Mouse (Mus musculus) cerebellum, postnatal 25 days (tissue): ENCODE data around the gene Lsm12.
"Not testable (repeated sequence)": the region's sequence is repeated elsewhere in the genome, so short reads cannot be mapped to it uniquely, and the experiment has no call there.

Experiments
- DNase-seq, 2 experiments: peaks; one replicate each; pipeline ENCODE4 v3.0.0; 2021; ENCODE audit warnings: mixed read lengths in 2 of 2

Lsm12 gene

DNA sequence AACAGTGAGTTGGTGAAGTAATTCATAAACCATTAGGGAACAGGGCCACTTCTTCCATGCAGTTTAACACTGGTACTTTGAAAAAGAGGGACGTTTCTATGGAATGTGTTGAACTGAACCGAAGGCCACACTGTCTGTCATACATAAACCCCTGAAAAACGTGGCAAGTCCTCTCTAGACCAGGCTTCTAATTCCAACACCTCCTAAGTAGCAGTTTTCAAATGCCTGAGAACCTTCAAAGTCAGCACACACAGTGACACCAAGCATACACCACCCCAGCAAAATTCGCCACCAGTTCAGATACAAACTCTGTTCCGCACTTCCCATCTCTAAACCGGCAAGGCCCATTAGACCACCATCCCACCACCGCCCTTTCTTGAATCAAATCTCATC is 847 bp downstream of the Lsm12 start:
- DNase-seq = no peak

DNA sequence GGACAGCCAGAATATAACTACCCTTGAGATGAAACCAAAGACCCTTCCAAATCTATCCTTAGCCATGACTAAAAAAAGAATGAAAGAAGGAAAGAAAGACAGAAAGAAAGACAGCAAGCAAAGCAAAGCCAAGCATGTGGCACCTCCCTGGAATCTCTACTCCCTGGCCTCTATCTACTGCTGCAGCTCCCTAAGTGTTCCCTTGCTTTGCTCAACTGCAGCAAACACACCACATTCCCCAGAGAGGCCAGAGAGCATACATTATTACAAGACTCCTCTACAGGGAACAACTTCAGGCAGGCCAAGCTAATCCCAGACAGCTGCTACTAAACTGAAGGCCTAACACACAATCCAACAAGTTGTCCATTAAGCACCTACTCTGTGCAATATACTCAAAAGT is 5.3 kb downstream of the Lsm12 start:
- no peak for DNase-seq

DNA sequence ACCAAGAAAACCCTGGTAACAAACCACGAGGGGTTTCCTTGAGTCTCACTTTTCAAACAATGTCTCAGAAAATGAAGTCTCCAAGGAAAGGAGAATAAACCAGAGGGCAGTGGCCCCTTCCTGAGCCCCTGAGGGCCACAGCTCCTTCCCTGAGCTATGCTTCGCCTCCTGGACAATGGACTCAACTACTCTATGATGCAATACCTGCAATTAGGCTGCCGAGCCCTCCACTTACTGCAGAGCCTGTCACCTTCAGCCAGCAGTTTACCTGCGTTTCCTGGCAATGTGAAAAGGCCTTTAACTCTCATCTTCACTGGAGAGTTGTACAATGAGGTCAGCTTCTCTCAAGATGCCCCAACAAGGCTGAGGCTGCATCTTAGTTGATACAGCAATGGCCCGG is 16.4 kb downstream of the Lsm12 start:
- DNase-seq = no peak

DNA sequence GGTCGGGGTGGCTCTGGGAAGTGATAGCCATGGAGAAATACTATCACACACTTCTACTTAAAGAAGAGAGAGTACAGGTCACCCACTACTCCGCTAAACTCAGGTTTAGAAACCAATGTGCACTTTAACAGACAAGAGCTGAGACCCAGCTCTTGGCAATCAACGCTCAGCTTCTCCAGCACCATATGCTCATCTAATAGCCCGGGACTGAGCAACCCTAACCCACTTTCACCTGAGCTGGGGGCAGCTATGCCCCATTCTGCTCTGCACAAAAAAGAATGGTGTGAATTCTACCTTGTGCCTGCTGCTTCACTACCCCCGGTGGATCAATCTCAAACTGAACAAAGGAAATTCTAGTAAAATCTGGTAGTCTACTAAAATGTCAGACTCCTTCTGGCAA is 17.6 kb downstream of the Lsm12 start:
- DNase-seq = peak; percentile 52 to 55

DNA sequence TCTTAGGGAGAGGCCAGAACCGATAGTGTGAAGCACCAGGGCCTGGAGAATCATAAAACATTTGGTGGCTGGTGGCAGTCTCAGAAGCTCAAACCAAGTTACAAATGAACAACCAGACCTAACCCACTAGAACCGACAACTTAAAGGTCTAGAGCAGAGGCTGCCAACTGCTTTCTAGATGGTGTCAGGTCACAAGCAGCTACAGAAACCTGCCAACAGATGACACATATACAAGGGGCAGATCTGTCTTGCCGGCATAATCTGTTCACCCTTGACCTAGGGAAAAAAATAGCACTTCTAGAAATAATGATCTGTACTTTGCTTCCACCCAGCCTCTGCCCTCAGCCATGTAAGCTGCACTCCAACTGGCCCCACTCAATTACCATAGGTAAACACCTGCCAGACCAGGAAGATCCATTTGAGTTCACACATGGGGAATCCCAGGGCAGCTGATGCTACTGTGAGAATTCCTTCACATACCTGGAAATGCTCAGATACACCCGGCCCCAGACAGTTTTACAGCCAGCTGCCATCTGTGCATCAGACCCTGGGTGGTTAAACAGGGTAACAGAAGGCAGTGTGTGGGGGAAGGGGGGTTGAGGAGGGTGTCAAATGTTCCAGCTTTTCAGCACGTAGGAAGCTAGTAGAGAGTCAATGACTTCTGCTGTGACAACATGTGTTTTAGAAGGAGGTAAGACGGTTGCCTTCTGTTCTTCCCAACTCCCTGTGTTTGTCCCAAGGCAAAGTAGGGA is 18.9 kb downstream of the Lsm12 start:
- peak; percentile 71 to 81 for DNase-seq

DNA sequence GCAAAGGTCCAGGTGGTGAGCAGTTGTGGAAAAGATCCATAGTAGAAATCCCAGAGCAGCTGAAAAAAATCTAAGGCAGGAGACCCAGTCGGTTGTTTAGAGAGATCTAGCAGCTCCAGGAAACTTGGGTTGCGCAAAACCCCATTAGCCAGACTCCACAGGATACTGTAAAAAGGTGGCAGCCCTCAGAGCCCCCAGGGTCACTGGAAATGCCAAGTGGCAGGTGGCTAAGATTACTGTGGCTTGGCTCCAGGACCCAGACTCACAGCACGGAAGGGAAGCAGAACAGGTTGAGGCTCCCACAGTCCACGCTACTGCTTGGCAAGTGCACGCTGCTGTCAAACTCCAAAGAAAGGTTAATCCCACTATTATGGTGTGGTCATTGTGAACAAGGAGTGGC is 25.3 kb downstream of the Lsm12 start:
- peak; percentile 88 to 89 for DNase-seq

DNA sequence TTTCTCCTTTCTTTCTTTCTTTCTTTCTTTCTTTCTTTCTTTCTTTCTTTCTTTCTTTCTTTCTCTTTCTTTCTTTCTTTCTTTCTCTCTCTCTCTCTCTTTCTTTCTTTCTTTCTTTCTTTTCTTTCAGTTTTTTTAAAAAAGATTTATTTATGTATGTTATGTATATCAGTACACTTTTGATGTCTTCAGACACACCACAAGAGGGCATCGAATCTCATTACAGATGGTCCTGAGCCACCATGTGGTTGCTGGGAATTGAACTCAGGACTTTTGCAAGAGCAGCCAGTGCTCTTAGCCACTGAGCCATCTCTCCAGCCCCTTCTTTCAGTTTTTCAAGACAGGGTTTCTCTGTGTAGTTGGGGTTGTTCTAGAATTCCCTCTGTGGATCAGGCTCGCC is 27.1 kb downstream of the Lsm12 start:
- not testable (repeated sequence) for DNase-seq

DNA sequence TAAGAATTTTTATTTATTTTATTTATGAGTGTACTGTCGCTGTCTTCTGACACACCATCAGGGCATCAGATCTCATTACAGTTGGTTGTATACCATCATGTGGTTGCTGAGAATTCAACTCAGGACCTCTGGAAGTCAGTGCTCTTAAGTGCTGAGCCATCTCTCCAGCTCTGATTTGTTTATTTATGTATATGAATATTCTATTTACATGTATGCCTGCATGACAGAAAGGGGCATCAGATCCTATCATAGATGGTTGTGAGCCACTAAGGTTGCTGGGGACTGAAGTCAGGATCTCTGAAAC is 28.4 kb downstream of the Lsm12 start:
- DNase-seq = no peak

DNA sequence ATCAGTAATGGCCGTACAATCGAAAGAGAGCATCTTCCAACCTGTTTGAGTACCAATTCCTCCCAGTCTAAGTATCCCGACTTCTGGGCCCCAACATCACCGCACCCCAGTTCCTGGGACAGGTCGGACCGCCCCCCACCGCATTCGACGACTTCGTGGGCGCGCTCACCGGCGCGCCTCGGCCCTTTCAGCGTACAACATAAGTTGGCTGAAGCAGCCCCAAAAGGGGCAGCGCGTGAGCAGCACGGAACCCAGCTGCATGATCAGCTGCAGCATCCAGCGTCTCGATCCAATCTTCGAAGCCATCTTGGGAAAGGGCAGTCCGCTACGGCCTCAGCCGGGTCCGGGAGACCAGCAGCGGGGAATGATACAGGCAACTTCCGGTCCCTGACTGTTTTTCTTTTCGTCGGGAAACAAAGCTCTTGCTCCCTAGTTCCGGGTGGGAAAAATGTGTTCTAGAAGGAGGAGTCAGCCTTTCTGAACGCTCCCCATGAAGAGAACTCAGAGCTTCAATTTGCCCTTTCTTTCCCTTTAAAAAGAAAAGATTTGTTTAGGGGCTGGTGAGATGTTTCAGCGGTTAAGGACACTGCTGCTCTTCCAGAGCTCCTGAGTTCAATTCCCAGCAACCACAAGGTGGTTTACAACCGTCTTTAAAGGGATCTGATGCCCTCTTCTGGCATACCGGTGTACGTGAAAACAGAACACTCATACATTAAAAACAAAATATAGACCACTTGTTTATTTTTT is 28.9 kb downstream of the Lsm12 start, which contains the start of gene Tmem101:
TSS of gene Tmem101 (minus strand) at position 366 of the 747 bp plus-strand sequence.
- peak; percentile 89 to 90 for DNase-seq

DNA sequence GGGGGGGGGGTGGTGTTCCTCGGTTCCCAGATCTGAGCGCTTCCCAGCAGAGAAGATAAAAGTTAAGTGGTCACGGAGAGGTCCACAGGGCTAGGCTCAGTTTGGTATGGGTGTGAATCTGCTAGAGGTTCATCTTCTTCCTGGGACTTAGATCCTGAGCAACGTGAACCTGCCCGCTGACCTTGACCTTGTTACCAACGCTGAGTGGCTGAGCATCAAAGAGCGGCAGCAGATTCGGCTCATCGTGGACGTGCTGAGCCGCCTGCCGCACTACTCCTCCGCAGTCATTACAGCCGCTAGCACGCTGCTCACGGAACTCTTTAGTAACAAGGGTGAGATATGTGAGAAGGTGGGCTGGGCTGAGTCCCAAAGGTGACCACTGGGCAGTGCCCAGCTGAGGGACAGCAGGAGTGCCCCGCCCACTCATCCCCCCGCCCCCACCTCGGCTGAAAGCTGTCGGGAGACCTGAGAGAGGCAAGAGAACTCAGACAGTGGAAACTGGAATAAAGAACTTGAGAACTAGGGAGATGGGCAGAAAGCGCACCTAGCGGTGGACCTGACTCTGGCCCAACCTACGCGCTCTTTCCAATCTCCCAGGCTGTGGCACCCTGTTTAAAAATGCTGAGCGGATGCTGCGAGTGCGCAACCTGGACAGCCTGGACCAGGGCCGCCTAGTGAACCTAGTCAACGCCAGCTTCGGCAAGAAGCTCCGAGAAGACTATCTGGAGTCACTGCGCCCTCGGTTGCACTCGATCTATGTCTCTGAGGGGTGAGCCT is 37.7 kb downstream of the Lsm12 start:
- DNase-seq = no peak

DNA sequence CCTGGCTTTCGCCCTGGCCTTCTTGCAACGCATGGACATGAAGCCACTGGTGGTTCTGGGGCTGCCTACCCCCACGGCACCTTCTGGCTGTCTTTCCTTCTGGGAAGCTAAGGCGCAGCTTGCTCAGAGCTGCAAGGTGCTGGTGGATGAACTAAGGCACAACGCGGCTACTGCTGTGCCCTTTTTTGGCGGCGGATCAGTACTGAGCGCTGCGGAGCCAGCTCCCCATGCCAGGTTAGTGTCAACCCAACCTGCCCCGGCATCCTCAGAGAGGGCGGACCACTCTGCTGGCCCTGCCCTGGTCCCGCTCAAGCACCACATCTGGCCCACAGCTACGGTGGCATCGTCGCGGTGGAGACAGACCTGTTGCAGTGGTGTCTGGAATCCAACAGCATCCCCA is 38.6 kb downstream of the Lsm12 start:
- no peak for DNase-seq

DNA sequence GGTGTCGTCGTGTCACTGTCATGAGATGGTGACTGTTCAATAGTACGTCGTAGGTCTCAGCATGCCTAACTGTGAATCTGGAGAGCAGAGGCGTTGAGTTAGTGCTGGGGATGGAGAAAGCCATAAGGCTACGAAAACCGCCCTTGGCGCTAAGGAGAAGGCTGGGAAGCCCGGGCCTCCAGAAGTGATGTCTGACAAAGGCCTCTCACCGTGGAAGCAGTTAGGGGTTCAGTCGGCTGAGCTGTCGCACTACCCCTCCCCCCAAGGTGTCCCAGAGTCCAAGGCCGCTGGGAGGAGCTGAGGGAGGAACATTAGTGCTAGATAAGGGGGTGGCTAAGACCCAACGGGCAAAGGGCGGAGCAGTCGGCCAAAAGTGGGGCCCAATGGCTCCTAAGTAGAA is 39.1 kb downstream of the Lsm12 start:
- no peak for DNase-seq

DNA sequence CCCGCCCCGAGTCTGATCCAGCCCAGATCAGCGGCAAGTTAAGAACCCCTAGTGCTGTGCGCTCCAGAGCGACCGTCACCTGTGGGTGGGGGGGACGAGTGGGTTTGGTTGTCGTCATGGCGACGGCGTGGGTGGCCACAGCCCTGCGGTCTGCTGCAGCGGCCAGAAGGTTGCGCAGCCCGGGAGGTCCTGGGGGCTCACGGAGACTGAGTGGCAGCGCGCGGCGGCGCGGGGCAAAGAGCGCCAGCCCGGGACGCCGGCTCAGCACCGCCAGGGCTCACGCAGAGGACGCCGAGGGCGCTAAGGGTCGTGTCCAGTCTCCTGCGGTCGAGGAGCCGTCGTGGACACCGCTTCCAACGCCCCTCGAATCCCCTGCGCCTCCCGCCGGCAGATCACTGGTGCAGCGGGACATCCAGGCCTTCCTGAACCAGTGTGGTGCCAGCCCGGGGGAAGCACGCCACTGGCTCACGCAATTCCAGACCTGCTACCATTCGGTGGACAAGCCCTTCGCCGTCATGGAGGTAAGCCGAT is 39.6 kb downstream of the Lsm12 start, which contains the start of gene Nags:
TSS of gene Nags (plus strand) at position 43 of the 531 bp plus-strand sequence.
- DNase-seq = no peak

DNA sequence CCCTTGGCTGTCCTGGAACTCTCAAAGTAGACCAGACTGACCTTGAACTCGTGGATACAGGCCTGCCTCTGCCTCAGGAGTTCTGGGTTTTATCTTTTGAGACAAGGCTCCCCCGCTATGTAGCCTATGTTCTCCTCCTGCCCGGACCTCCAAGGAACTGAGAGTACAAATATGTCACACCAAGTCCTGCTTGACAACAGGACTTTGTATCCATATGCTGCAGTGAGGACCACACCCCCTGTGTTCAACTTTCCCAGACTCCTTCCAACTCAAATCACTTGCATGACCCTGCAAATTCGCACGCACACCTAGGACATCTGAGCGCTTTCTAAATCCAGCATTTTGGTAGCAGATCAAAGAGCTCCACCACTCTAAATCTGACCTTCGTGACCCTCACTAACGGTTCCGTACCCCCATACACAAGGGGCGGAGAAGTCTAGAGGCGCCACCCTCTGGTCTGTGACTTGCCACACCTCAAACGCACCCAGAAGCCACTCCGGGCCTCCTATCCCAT is 40.1 kb downstream of the Lsm12 start:
- DNase-seq = no peak

DNA sequence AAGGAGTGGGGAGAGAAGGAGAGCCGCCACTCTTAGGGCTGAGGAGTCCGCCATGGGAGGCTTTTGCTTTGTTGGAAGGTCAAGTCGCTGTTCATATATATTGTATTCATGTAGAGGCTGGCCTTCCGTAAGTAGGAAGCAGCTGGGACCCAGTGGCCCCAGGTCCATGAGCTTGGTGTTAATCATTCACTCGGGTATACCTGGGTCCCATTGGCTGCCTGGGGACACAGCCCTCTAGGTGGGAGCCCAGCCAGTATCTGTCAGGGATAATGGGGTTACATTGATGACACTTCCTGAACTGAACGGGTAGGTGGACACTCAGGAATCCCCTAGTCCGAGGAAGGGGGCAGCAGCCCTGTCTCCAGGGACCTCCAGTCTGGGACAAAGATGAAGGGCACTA is 42.7 kb downstream of the Lsm12 start:
- DNase-seq = no peak

DNA sequence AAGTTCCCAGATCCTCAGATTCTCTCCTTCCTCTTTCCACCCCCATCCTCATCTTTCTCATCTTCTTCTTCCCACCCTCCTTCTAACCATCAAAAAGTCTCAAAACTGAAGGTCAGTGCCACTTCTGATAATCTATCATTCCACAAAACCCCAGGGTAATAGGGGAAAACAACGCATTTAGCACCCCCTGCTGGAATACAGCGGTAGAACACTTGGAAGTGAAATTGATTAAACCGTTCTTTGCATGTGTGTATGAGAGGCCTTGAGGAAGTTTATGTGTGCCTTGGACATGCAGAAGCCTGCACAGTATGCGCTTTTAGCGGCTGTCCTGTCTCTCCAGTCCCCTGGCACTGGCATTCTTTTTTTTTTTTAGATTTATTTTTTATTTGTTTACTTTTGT is 44.6 kb downstream of the Lsm12 start:
- peak; percentile 53 to 78 for DNase-seq

DNA sequence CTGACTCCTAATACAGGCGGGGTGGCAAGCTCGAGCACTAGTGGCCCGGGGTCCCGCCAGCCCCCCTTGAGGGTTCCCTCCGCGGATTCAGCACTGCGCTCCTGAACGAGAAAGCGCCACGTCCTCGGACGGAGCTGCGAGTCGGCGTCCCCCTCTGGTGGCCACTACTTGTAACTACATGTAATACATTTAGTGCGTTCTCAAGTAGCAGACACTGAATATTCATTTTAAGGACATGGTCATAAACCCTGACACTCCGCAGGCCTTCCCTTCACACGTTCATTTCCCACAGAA is 46.7 kb downstream of the Lsm12 start:
- DNase-seq = peak; percentile 73 to 86

DNA sequence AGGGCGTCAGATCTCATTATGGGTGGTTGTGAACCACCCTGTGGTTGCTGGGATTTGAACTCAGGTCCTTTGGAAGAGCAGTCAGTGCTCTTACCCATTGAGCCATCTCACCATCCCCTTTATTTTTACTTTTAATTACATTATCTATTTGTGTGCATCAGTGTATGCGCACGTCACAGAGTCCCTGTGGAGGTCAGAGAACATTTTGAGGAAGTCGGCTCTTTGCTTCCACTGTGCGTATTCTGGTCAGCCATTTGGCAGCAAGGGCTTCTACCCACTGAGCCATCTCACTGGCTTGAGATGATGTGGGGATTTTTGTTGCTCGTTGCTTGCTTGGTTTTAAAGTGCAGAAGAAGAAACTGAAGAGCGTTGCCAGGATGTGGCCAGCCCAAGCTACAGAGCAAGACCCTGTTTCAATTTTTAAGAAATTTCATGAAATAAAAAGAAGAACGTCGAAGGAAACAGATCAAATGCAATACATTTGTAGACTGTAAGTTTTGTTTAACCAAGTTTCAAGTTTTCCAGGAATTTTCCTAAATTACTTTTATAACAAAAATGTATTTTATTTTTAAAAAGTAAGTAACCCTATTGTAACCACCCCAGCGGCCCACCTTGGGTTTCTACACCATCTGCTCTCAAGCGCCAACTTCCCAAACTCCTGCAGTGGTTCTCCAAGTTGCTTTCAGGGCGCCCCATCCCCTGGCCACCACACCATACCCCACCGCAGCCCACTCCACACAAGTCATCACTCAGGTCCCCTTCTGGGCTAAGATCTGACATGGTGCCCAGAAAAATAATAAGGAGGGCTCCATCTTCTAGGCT is 47.3 kb downstream of the Lsm12 start:
- DNase-seq = no peak

DNA sequence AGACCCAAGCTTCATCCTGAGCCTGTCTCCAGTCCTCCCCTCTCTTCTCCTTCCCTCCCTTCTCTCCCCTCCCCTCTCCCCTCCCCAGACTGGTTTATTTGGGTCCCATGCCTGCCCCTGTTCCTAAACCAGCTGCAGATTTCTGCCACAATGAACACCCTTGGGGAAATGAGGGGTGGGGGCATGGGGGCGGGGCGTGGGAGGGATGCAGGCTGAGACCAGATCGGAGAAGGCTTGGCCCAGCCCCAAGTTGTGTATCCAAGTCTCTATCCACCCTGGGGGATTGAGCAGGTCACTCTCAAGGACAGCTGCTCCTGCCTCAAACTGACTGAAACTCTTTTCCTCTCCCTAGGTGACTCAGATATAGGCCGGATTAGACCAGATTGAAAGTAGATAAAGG is 50.6 kb downstream of the Lsm12 start:
- DNase-seq = no peak

DNA sequence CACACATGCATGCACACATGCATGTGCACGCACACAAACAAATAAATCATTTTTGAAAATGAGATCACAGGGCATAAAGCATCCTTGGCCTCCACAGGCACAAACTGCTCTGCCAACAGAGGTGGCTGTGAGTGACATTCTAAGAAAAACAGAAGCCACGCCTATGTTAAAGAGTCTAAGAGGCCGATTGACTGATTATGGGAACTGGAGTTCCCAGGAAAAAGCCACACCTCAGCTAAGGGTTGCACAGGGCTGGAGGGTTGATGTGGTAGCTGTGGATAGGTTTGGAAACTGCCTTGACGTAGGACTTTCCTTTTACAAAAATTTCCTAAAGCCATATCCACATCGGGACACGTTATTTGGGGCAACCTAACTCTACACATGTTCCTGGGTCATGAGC is 67.7 kb downstream of the Lsm12 start:
- DNase-seq = no peak

DNA sequence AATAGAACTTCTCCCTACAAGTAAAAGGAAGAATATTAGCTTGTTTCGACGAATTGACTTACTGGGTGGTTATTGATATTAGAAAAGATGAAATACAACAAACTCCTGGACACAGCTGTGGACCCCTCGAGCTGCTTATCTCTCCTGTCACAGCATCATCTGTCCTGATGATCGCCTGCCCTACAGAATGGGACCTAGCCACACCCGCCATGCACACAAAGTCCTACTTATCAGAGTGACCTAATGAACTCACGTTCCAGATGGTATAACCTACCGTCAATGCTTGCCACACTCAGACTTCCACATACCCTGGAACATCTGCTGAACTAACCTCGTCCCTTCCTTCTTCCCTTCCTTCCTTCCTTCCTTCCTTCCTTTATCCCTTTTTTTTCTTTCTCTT is 68.9 kb downstream of the Lsm12 start:
- DNase-seq = no peak
